Mouse (Mus musculus) neural tube, embryonic 15.5 days (tissue): Measurements from ENCODE around the gene Nf1. TPM values are rescaled to one million over a fixed set of nuclear protein-coding genes. Genes with fewer than 3 reads are reported as not detected.
"Not testable (repeated sequence)": the region's sequence is repeated elsewhere in the genome, so short reads cannot be mapped to it uniquely, and the experiment has no call there.

Experiments used
- ATAC-seq: fragments of 200-750 bp; cut with Nextera tagmentation; 2 replicates; pipeline ENCODE4 v1.8.0; 2017; ENCODE audit warnings: mild to moderate bottlenecking, moderate TSS enrichment, moderate library complexity; ENCODE audit not compliant: low FRiP score
- H3K27ac ChIP-seq: fragments of 300-500 bp; sonication (generic); replicated peaks from 2 replicates; pipeline ENCODE4 v1.5.1; 2015; ENCODE audit warnings: mild to moderate bottlenecking, inconsistent platforms
- H3K27me3 ChIP-seq: fragments of 300-500 bp; sonication (generic); replicated peaks from 2 replicates; pipeline ENCODE4 v1.6.1; 2015; ENCODE audit warnings: inconsistent platforms
- H3K36me3 ChIP-seq: fragments of 300-500 bp; sonication (generic); 2 replicates; pipeline ENCODE4 v1.6.1; 2015; ENCODE audit warnings: inconsistent platforms
- H3K4me1 ChIP-seq: fragments of 300-500 bp; sonication (generic); 2 replicates; pipeline ENCODE4 v1.6.1; 2015; ENCODE audit warnings: inconsistent platforms
- H3K4me2 ChIP-seq: fragments of 300-500 bp; sonication (generic); 2 replicates; pipeline ENCODE4 v1.6.1; 2015; ENCODE audit warnings: inconsistent platforms, mild to moderate bottlenecking, moderate library complexity
- H3K4me3 ChIP-seq: fragments of 300-500 bp; sonication (generic); replicated peaks from 2 replicates; pipeline ENCODE4 v1.5.1; 2015; ENCODE audit warnings: mild to moderate bottlenecking, inconsistent platforms
- H3K9ac ChIP-seq: fragments of 300-500 bp; sonication (generic); replicated peaks from 2 replicates; pipeline ENCODE4 v1.6.1; 2015; ENCODE audit warnings: mild to moderate bottlenecking, inconsistent platforms
- H3K9me3 ChIP-seq: fragments of 300-500 bp; sonication (generic); replicated peaks from 2 replicates; pipeline ENCODE4 v1.6.1; 2016; ENCODE audit warnings: inconsistent platforms
- WGBS: fragments of 180-500 bp; shearing (Covaris S2); methylation state at CpG from one replicate; pipeline ENCODE4 v1.1.7; 2015; ENCODE audit warnings: mixed read lengths; 5-methylcytosine and 5-hydroxymethylcytosine counted together
- polyA plus RNA-seq: library from polyadenylated mRNA; unstranded; fragments of >200 nt; fragmentation: Nextera tagmentation; extraction: Ambion mirVana; gene quantifications from 2 replicates; pipeline ENCODE4 v1.2.1, GENCODE M21; 2015

The Nf1 gene
- polyA plus RNA-seq: 5.4 and 5.6 TPM in 2 replicates

- under 1% methylated on average over 44 of the region's 49 CpGs for WGBS
- Histone ChIP-seq H3K4me1 (peaks cover 30% of the 10 kb centered on the region), H3K9ac (peak within 1 kb of the TSS; percentile 99), H3K27ac (peak within 1 kb of the TSS; percentile 96), H3K4me2 (peak within 1 kb of the TSS; percentile 72), H3K36me3 (0 out of 2 replicates have a peak, but pooled peaks cover 5% of the 10 kb centered on the region), H3K27me3 (no peaks in the 10 kb centered on the region), H3K9me3 (no peaks in the 10 kb centered on the region), H3K4me3 (peak within 1 kb of the TSS; percentile 85)
- peak; percentile 95 for ATAC-seq
Measured at GRCm38 (mm10) chr11:79339234-79339807, at the start of gene Nf1. Nf1 (plus strand) TSS chr11:79339693.

GRCm38 (mm10) chr11:79290473-79290872 lies 49.0 kb upstream of the Nf1 start:
- Histone ChIP-seq H3K4me3 (no peak overlapping the region), H3K4me2 (no peak overlapping the region), H3K9me3 (no peaks in the 10 kb centered on the region), H3K9ac (no peak overlapping the region), H3K36me3 (no peaks in the 10 kb centered on the region), H3K27me3 (no peaks in the 10 kb centered on the region), H3K4me1 (peaks cover 18% of the 10 kb centered on the region), H3K27ac (no peak overlapping the region)
- no peak for ATAC-seq
- 52% methylated on average over 2 of the region's 2 CpGs for WGBS

- H3K36me3 ChIP-seq: no peaks in the 10 kb centered on the region
- H3K9me3 ChIP-seq: no peaks in the 10 kb centered on the region
- no peak for ATAC-seq
- no peak overlapping the region for H3K4me2 ChIP-seq
- 79% methylated on average over 5 of the region's 5 CpGs for WGBS
- no peaks in the 10 kb centered on the region for H3K27me3 ChIP-seq
- peaks cover 18% of the 10 kb centered on the region for H3K4me1 ChIP-seq
- no peak overlapping the region for H3K4me3 ChIP-seq
- no peak overlapping the region for H3K9ac ChIP-seq
- H3K27ac ChIP-seq: no peak overlapping the region
Measured at GRCm38 (mm10) chr11:79291651-79292050, 47.8 kb upstream of the Nf1 start.

GRCm38 (mm10) chr11:79292130-79292529 lies 47.4 kb upstream of the Nf1 start:
- Histone ChIP-seq H3K9me3 (no peaks in the 10 kb centered on the region), H3K4me3 (no peak overlapping the region), H3K4me1 (peaks cover 18% of the 10 kb centered on the region), H3K36me3 (no peaks in the 10 kb centered on the region), H3K27ac (no peak overlapping the region), H3K9ac (no peak overlapping the region), H3K27me3 (no peaks in the 10 kb centered on the region), H3K4me2 (no peak overlapping the region)
- no peak for ATAC-seq
- 55% methylated on average over 3 of the region's 3 CpGs for WGBS

- no peak for ATAC-seq
- Histone ChIP-seq H3K27ac (no peak overlapping the region), H3K36me3 (no peaks in the 10 kb centered on the region), H3K4me1 (peaks cover 16% of the 10 kb centered on the region), H3K9me3 (no peaks in the 10 kb centered on the region), H3K4me3 (no peak overlapping the region), H3K27me3 (no peaks in the 10 kb centered on the region), H3K4me2 (no peak overlapping the region), H3K9ac (no peak overlapping the region)
- WGBS: 94% methylated on average over 3 of the region's 3 CpGs
Measured at GRCm38 (mm10) chr11:79293025-79293424, 46.5 kb upstream of the Nf1 start.

GRCm38 (mm10) chr11:79293971-79294370 lies 45.5 kb upstream of the Nf1 start:
- no peak overlapping the region for H3K4me3 ChIP-seq
- no peak overlapping the region for H3K9ac ChIP-seq
- H3K9me3 ChIP-seq: no peaks in the 10 kb centered on the region
- H3K27ac ChIP-seq: peak overlapping the region; percentile 70
- H3K4me2 ChIP-seq: no peak overlapping the region
- H3K36me3 ChIP-seq: no peaks in the 10 kb centered on the region
- no peaks in the 10 kb centered on the region for H3K27me3 ChIP-seq
- ATAC-seq: peak; percentile 69; the same call in 1 of the 2 replicates
- peaks cover 6% of the 10 kb centered on the region; the same call in 1 of the 2 replicates for H3K4me1 ChIP-seq
- 23% methylated on average over 1 of the region's 1 CpGs for WGBS

GRCm38 (mm10) chr11:79296167-79296566 lies 43.3 kb upstream of the Nf1 start:
- Histone ChIP-seq H3K9me3 (no peaks in the 10 kb centered on the region), H3K4me3 (no peak overlapping the region), H3K9ac (no peak overlapping the region), H3K27ac (no peak overlapping the region), H3K27me3 (no peaks in the 10 kb centered on the region), H3K4me1 (0 out of 2 replicates have a peak, but pooled peaks cover 5% of the 10 kb centered on the region), H3K36me3 (no peaks in the 10 kb centered on the region), H3K4me2 (no peak overlapping the region)
- no peak for ATAC-seq
- WGBS: 43% methylated on average over 1 of the region's 1 CpGs

- ATAC-seq: no peak
- no peak within 1 kb of the TSS for H3K4me2 ChIP-seq
- H3K4me3 ChIP-seq: no peak within 1 kb of the TSS
- no peaks in the 10 kb centered on the region for H3K9me3 ChIP-seq
- H3K36me3 ChIP-seq: no peaks in the 10 kb centered on the region
- H3K27ac ChIP-seq: no peak within 1 kb of the TSS
- H3K27me3 ChIP-seq: no peaks in the 10 kb centered on the region
- H3K4me1 ChIP-seq: 0 out of 2 replicates have a peak, but pooled peaks cover 5% of the 10 kb centered on the region
- 86% methylated on average over 5 of the region's 5 CpGs for WGBS
- H3K9ac ChIP-seq: no peak within 1 kb of the TSS
Measured at GRCm38 (mm10) chr11:79296856-79297491, 42.5 kb upstream of the Nf1 start, which contains the start of gene Gm9964. Gm9964 (minus strand) TSS chr11:79296906.

- Histone ChIP-seq H3K4me2 (no peak overlapping the region), H3K4me1 (no peaks in the 10 kb centered on the region), H3K9me3 (no peaks in the 10 kb centered on the region), H3K9ac (no peak overlapping the region), H3K4me3 (no peak overlapping the region), H3K36me3 (no peaks in the 10 kb centered on the region), H3K27me3 (no peaks in the 10 kb centered on the region), H3K27ac (no peak overlapping the region)
- no peak for ATAC-seq
- 79% methylated on average over 9 of the region's 9 CpGs for WGBS
Measured at GRCm38 (mm10) chr11:79299719-79300431, 39.6 kb upstream of the Nf1 start.

GRCm38 (mm10) chr11:79303109-79303508 lies 36.4 kb upstream of the Nf1 start:
- H3K4me1 ChIP-seq: peaks cover 23% of the 10 kb centered on the region
- no peaks in the 10 kb centered on the region for H3K36me3 ChIP-seq
- 88% methylated on average over 6 of the region's 6 CpGs for WGBS
- no peaks in the 10 kb centered on the region for H3K27me3 ChIP-seq
- no peak overlapping the region for H3K4me3 ChIP-seq
- no peaks in the 10 kb centered on the region for H3K9me3 ChIP-seq
- H3K4me2 ChIP-seq: no peak overlapping the region
- H3K9ac ChIP-seq: no peak overlapping the region
- H3K27ac ChIP-seq: no peak overlapping the region
- no peak for ATAC-seq

- H3K27ac ChIP-seq, H3K36me3 ChIP-seq, H3K4me3 ChIP-seq, H3K4me2 ChIP-seq, H3K9ac ChIP-seq, H3K9me3 ChIP-seq, ATAC-seq, H3K27me3 ChIP-seq: not testable (repeated sequence)
- peaks cover 26% of the 10 kb centered on the region for H3K4me1 ChIP-seq
- WGBS: 95% methylated on average over 4 of the region's 4 CpGs
Measured at GRCm38 (mm10) chr11:79304245-79304644, 35.2 kb upstream of the Nf1 start.
